Mouse (Mus musculus) layer of hippocampus, postnatal 36 days (tissue): ENCODE results near the gene Anks1b. TPM values are rescaled to one million over a fixed set of nuclear protein-coding genes. Genes with fewer than 3 reads are reported as not detected.
A peak's percentile ranks its signal among the peaks of the same experiment; 100 is the strongest.

ENCODE experiments used
- DNase-seq, 2 experiments: peaks; one replicate each; pipeline ENCODE4 v3.0.0; 2022
- total RNA-seq, 2 experiments: library from RNA; stranded (reverse); gene quantifications; 2 replicates each; pipeline ENCODE4 v1.2.3; 2021

The Anks1b gene
- total RNA-seq = 100 to 1,000 TPM; 492 to 532 TPM

DNA sequence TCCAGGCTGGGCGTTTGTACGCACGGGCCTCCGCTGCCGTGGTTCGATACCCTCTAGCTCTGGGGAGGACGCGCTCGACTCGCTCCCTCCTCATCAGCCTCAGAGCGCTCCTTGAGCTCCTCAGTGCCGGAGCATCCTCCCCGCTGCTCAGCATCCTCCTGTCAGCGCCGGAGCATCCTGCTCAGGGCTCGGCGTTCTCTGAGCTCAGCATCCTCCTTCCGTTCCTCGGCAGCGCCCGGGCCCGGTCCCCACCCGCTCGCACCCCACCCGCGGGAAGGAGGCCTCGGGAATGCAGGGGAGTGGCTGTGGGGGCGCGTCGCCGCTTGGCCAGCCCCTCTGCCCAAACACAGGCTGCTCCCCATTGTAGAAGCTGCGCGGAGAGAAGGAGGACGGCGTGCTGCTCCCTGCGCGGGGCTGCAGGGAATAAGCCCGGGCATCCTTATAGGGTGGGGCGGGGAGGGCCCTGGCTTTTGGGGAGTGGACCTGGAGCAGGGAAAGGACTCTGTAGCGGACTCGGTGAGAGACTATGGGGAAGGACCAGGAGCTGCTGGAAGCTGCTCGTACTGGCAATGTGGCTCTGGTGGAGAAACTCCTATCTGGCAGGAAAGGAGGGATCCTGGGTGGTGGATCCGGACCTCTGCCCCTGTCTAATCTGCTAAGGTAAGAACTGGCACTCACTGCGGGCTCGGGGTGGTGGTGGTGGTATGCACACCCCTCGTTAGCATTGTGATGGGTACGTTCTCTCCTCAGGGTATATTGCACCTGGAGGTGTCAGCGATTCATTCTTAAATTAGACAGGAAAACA lies at the start of gene Anks1b:
TSS of gene Anks1b (plus strand) at position 364 of the 805 bp plus-strand sequence.
- DNase-seq = peak; percentile 71 to 77

DNA sequence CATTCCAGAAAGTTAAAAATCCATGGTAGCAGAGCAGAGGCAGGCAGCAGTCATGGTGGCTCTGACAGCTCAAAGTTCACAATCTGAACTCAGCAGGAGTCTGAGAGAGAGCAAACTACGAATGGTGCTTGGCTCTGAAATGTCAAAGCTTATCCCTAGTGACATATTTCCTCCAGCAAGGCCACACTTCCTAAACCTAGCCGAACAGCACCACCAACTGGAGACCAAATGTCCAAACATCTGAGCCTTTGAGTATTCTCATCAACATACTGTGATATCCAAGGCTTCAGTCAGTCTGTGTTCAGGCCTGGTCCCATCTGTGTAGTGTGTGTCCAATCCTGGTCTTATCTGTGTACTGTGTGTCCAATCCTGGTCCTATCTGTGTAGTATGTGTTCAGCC lies 49.4 kb upstream of the Anks1b start:
- DNase-seq = peak in 1 of 2 experiments; percentile 18

DNA sequence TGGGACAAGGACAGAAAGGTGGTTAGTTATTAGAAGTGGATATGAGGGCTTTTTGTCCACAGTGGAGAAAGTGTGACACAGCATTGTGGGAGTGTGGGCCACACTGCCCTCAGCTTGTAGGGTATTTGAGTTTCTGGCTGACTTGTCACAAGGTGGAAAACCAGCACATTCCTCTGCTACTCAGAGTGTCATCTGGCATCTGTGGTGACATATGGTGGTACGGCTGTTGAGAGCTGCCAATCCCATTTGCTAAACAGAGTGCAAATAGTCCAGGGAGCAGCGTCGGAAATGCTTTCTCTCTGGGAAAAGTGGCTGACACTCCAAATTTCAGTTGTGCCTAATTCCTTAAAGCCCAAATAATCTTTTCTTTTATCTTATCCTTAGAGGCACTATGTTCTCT lies 46.4 kb upstream of the Anks1b start:
- DNase-seq = peak; percentile 48 to 69

DNA sequence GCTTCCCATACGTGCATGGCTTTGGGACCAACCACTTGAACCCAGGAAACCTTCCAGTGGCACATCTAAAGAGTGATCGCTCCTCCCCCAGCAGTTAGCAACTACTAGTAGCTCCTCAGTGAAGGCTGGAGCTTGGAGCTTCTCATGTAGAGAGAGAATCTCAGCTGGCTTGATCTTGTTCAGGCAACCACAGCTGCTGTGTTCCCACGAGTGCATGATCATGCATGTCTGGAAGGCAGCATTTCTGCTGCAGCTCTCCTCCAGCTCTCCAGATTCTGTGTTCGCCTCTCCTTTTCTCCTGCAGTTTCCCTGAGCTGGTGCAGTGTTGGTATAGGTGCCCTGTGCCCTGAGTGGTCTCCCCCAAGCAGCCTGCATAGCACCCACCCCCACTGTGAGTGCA lies 41.0 kb upstream of the Anks1b start:
- DNase-seq = no peak

DNA sequence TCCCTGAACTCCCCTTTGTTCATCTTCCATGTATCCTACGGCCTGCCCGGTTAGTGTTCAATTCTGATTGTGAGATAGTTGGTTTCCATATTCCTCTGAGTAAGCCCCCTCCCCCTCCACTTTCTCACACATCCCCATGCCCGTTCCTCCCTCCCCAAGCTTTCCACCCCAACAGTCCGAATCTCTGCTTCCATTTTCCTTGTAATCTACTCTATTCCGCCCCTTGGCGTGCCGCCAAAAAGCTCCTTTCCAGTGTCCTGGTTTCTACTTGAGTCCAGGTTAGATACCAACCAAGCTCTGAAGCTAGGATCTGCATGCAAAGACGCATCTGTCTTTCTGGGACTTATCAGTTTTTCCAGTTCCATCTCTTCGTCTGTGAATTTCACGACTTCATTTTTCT lies 40.1 kb upstream of the Anks1b start:
- DNase-seq = no peak

DNA sequence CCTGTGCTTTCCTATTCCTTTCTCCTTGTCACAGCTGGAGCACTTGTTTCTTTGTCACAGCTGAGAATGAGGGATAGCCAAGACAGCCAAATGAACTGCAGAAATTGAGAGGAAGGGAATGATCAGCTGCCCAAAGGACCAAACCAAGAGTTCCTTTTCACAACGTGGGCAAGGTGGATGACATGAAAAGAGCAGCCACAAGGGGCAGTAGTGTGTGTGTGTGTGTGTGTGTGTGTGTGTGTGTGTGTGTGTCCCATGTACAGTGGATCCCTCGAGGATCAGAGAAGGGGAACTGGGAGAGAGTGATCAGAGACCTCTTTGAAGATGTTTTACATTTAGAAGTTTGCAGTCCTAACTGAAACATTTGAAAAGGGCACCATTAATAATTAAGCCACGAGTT lies 35.8 kb upstream of the Anks1b start:
- DNase-seq = no peak

DNA sequence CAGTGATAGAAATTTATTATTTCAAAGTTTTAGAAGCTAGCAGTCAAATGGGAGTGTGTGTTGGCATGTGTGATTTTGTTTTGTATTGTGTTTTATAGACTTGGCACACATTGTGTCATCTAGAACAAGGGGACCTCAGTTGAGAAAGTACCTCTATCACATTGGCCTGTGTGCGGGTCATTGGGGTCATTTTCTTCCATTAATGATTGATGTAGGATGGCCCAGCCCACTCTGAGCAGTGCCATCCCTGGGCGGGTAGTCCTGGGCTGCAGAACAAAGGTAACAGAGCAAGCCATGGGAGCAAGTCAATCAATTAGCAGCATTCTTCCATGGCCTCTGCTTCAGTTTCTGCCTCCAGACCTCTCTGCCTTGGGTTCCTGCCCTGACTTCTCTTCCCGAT lies 34.5 kb upstream of the Anks1b start:
- no peak for DNase-seq

DNA sequence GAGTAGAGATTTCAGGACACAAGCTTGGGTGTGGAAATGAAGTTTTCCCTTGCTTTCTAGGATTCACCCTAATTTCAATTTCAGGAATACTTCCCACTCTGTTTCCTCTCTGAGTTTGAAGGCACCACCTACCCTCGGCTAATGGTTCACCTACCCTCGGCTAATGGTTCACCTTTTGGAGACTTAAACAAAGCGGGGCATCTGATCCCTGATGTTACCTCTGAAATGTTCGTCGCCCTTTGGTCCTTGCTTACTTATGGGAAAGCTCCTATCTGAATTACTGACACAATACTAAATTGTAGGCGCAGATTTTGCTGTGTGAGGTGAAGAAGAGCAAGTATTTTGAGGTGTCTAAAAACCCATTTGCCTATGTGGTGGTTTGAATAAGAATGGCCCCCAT lies 22.4 kb upstream of the Anks1b start:
- no peak for DNase-seq

DNA sequence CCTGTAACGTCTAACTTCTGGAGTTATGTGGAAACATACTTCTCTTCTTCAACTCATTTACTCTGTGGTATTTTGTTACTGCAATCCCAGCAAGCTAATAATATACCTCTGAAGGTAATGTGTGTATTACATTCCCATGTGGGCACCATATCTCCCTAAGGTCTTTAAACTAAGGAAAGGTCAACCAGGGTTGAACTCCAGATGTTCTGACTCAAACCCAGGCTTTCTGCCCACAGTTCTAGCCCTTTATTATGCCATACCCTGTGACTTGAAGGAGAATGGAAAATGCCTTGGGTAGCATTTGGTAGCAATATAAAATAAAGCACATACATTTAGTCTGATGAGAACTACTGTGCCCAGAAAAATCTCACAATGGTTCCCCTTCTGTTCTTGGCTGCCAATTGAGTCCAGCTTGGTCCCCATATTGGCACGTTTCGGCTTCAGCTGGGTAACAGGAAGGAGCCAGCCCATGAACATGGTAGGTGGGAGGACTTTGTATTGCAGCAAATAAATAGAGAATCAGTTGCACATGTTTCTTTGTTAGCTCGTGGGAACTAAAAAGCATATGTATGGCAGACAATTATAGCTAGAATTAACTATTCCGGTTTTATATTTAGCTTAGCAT lies 17.9 kb upstream of the Anks1b start:
- DNase-seq = peak; percentile 63 to 69

DNA sequence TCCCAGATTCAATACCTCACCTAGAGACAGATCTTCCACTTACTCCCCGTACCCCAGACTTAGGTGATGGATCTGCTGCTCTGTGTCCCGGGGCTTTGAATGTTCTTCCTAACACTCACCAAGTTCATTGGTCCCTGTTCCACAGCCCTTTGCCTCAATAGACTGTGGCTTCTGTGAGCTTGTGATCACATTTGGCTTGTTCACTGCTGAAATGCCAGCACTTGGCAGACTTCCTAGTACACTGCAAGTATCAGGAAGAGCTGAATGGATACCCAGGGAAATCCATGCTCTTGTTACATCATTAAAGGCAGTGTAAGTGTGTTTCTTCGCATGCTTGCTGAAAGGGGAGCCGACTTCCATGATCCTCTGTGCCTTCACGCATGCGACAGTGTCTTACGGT lies 17.0 kb upstream of the Anks1b start:
- peak; percentile 35 to 42 for DNase-seq

DNA sequence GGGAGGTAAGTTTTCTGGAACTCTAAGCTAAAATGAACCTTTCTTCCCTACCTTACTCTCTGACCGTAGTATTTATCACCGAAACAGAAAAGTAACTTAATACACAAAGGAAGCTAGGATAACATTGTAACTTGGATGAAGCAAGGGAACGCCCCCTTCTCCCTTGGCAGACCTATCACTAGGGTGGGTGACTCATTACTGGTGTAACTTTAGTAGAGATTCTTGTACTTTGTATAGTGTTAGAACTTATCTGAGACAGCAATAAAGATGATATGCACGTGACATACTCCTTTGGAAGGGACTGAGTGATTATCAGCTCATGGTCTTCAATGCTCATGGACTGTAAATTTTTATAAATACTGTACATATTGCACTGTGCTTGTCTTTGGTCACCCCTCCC lies 5.1 kb upstream of the Anks1b start:
- no peak for DNase-seq

DNA sequence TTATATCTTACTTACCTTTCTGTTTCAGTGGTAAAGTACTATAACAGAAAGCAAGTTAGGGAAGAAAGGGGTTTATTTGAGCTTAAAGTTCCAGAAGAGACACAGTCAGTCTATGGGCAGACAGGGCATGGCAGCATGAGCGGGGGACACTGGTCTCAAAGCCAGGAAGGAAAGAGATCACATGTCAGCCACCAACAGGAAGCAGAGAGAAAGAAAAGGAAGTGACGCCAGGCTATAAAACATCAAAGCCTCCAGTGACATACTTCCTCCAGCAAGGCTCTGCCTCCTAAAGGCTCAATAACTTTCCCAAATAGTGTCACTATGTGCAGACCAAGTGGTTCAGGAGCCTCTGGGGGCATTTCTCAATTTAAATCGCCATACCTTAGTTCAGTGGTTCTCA lies 4.5 kb upstream of the Anks1b start:
- no peak for DNase-seq

DNA sequence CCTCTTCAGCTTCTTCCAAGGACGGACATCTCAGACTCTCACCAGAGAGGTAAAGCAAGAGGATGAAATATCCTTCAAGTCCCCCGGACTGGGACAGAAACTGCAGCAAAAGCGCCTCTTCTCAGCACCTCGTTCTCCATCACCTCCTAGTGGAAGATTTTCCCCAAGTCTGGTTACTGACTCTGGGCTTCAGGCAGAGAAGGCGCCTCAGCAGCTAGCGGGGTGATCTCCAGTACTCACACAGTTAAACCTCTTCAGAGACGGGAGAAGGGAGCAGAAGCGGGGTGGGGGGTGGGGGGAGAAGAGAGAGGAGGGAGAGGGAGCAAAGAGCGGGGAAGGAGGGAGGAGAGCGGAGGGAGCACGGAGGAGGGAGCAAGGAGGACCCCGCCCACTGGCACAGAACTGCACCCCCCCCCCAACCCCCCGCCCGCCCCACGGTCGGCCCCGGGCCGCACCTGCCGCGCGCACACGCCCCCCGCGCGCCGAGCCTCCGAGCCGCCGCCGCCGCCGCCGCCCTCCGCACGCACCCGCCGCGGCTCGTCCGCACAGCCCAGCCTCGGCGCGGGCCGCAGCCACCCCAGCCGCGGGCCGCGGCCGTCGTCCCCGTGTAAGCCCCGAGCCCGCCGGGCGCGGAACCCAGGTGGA lies 686 bp upstream of the Anks1b start:
- peak; percentile 26 to 38 for DNase-seq

DNA sequence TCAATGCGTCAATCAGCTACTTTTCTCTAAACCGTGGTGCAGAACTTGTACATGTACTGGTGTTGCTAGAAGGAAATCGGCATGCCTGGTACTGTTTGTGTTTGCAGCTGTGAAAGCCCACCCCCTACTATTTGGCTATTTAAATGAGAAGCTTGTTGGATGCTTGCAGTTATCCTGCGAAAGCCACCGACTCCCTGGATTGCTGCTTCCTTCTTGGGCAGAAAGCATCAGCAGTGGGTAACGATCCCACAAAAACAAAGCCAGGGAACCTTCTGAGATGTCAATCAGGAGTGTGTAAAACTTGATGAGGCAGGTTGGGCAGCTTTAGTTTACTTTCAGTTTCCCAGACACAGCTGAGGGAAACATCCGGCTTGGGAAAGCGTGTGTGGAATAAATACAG lies 727 bp downstream of the Anks1b start:
- no peak for DNase-seq

DNA sequence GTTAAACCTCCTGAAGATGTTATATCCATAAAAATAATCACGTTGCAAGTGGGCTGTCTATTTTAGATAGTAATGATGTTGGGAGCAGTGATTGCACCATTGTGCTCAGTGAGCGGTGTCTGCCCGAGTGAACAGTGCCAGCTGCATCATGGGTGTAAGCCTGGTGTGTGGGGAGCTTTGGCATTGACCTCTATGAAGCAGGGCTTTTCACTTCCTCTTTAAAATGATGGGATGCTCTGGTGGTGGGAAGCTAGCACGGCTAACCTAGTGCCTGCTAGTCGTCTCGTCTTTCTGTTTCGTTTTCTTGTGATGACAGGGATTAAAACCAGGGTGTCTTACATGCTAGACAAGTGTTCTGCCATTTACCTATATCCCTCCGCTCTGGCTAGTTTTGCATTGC lies 10.3 kb downstream of the Anks1b start:
- DNase-seq = no peak

DNA sequence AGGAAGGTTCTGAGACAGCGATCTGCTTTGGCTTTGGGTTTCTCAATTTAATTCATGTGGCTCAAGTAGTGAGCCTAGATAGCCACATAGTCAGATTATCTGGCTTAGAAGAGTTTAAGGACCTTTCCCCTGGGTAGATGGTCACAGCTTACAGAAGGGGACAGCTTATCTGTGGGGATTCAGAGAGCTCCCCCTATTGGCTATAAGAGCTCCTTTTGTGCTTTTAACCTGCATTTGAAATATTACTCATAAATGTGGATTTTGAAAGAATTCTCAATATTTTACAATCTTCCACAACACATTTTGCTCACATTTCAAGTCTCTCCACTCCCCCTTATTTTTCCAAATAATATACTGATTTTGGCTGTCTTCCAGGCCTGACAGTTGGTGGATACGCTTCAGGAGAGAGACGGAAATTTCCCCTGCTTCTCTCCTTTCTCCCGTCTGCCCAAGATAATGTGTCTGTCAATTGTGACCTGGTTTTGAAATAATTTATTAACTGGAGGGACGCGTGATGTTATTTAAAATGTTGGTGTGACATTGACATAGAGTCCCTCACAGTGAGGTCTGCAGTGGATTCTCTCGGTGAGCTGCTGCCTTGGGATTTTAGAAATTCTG lies 29.5 kb downstream of the Anks1b start:
- DNase-seq = no peak

DNA sequence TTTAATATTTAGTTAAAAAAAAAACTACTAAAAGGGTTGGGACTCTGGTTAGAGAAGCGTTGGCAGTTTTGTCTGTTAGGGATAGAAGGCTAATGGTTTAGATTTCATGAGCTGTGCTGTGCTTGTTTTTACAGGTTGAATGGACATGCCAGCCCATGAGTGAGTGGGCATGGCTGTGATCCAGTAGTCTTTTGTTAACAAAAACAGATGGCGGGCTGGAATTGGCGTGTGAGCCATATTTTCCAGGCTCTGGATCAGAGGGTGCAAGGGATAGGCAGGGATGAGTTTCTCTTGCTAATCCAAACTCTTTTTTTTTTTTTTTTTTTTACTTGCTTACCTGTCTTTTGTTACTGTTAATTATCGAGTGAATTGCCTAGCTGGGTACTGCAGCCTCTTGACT lies 38.6 kb downstream of the Anks1b start:
- no peak for DNase-seq

DNA sequence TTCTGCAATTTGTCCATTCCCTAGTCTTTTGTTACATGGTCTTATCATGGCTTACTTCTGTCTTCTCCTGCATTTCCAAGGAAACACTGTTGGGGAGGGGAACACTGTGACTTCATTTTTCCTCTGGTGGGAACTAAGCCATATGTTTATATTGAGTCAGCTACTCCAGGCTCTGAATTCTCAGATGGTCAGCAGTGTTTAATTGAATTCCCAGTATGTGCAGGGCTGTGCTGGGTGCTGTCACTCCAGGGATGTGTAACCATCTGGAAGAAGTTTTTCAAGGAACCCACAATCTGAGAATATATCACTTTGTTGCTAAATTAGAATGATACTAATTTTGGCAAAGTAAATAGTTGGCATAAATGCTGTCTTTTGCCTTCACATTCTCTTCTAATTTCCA lies 39.9 kb downstream of the Anks1b start:
- no peak for DNase-seq

DNA sequence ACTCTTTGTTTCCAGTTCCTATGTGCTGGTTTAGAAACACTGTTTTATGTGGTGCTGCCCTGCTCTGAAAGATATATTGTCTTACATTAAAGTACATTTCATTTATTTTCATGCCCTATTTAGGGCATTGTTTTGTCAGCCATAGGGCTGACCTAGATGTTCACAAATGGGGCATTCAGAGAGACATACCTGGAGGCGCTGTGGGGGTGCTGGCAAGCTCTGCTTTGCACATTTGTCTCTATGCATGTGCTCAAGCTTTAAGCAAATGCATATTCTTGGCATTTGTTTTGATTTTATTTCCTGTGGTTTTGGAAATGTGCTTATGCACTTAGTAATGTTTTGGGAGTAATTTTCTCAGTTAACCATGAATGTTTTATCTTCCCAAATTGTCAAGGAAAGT lies 43.8 kb downstream of the Anks1b start:
- DNase-seq = no peak

DNA sequence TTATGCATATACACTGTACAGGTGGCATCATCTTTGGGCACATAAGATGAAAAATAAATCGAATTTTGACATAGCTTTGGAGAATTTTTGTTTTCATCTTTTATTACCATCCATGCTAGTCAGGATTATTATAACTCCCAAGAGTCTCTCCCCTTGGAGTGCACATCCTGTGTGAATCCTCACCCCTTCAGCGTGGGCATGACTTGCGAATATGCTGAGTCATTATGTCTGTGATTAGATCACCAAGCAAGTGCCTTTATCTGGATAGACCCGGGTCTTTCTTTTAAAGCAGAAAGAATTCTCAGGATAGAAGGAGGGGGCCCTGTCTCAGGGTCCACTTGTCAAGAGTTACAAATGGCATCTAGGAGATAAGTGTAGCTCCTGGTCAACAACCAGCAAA lies 48.7 kb downstream of the Anks1b start:
- no peak for DNase-seq

DNA sequence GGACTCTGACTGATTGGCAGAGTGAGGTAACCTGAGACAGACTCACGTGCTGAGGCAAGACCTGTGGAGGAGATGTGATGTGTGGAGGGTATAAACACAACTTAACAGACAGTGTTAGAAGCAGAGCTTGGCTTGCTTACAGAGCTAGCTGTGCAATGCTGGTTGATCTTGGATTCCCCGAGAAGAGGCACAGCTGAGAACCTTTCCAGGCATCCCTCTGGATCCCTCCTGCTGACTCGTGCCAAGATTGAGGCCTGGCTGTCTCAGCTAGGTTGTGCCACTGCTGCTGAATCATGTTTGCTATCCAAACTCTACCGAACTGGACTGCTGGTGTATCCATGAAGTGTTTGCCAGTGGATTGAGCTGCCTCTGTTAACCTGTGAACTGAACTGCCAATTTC lies 68.9 kb downstream of the Anks1b start:
- no peak for DNase-seq

DNA sequence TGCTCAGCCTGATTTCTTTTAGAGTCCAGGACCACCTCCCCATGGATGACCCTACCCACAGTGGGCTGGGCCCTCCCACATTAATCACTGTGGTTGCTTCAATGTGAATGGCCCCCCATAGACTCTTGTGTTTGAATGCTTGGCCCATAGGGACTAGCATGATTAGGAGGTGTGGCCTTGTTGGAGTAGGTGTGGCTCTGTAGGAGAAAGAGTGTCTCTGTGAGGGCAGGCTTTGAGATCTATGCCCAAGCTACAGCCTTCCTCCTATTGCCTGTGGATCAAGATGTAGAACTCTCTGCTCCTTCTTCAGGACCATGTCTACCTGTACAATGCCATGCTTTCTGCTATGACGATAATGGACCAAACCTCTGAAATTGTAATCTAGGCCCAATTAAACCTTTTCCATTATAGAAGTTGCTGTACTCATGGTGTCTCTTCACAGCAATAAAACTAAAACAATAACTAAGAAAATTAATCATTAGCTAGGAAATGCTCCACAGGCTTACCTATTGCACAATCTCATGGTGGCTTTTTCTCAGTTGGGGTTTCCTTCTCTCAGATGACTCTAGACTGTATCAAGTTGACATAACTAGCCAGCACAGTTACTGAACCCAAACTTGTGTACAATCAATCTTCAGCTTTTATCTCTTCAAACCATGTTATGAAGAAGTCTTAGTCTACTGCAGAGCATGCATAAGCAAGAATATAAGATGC lies 73.5 kb downstream of the Anks1b start:
- DNase-seq = no peak

DNA sequence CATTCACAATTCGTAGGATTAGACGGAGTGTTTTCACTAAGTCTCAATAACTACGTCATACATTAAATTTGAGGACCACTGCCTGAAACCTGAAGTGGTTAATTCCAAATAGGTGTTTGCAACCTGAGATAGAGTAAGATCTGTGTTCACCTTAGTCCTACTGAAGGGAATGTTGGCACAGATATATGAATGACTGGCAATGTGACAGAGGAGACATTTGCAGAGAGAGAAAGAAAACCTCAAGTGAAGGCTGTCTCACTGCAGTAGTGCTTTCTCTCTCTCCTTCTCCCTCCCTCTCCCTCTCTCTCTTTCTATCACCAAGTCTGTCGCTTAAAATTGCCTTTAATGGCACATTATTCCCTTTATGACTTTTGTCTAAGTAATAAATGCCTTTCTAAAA lies 101.1 kb downstream of the Anks1b start:
- DNase-seq = no peak
